Mouse (Mus musculus) heart, embryonic 15.5 days (tissue): ENCODE measurements at regions not wholly inside any gene's neighbourhood (a gene's known extent, or its start where the extent isn't known, plus 50 kb on each side); places are given as distances from the start of the nearest gene placed in this dataset.

Experiments used
- ATAC-seq: fragments of 200-750 bp; cut with Nextera tagmentation; replicated peaks from 2 replicates; pipeline ENCODE4 v1.8.0; 2017; ENCODE audit warnings: low read depth, moderate TSS enrichment; ENCODE audit not compliant: insufficient number of reproducible peaks, insufficient read depth, low FRiP score
- H3K27ac ChIP-seq: fragments of 300-500 bp; sonication (generic); 2 replicates; pipeline ENCODE4 v1.5.1; 2015; ENCODE audit warnings: mild to moderate bottlenecking, inconsistent platforms
- H3K27me3 ChIP-seq: fragments of 300-500 bp; sonication (generic); 2 replicates; pipeline ENCODE4 v1.6.1; 2015; ENCODE audit warnings: inconsistent platforms
- H3K36me3 ChIP-seq: fragments of 300-500 bp; sonication (generic); 2 replicates; pipeline ENCODE4 v1.6.1; 2015; ENCODE audit warnings: mild to moderate bottlenecking, inconsistent platforms
- H3K4me1 ChIP-seq: fragments of 300-500 bp; sonication (generic); replicated peaks from 2 replicates; pipeline ENCODE4 v1.6.1; 2015; ENCODE audit warnings: inconsistent platforms
- H3K4me2 ChIP-seq: fragments of 300-500 bp; sonication (generic); 2 replicates; pipeline ENCODE4 v1.6.1; 2015; ENCODE audit warnings: inconsistent platforms, mild to moderate bottlenecking, moderate library complexity
- H3K4me3 ChIP-seq: fragments of 300-500 bp; sonication (generic); 2 replicates; pipeline ENCODE4 v1.5.1; 2015; ENCODE audit warnings: mild to moderate bottlenecking, inconsistent platforms
- H3K9ac ChIP-seq: fragments of 300-500 bp; sonication (generic); 2 replicates; pipeline ENCODE4 v1.6.1; 2015; ENCODE audit warnings: mild to moderate bottlenecking, inconsistent platforms
- H3K9me3 ChIP-seq: fragments of 300-500 bp; sonication (generic); replicated peaks from 2 replicates; pipeline ENCODE4 v1.6.1; 2016; ENCODE audit warnings: inconsistent platforms
- WGBS: fragments of 180-500 bp; shearing (Covaris S2); methylation state at CpG from one replicate; pipeline ENCODE4 v1.1.7; 2015; ENCODE audit warnings: mixed read lengths; 5-methylcytosine and 5-hydroxymethylcytosine counted together

GRCm38 (mm10) chr2:159708141-159708540 lies 625.8 kb downstream of the Gm826 start:
- no peak overlapping the region for H3K4me2 ChIP-seq
- no peaks in the 10 kb centered on the region for H3K4me1 ChIP-seq
- no peak overlapping the region for H3K4me3 ChIP-seq
- WGBS = 70% methylated on average over 2 of the region's 2 CpGs
- H3K9ac ChIP-seq = no peak overlapping the region
- H3K36me3 ChIP-seq = no peaks in the 10 kb centered on the region
- H3K27ac ChIP-seq = no peak overlapping the region
- 0 out of 2 replicates have a peak, but pooled peaks have one; percentile 39 for ATAC-seq
- H3K27me3 ChIP-seq = no peaks in the 10 kb centered on the region
- H3K9me3 ChIP-seq = no peaks in the 10 kb centered on the region

- Histone ChIP-seq H3K4me2 (no peak overlapping the region), H3K36me3 (no peaks in the 10 kb centered on the region), H3K4me3 (no peak overlapping the region), H3K9ac (no peak overlapping the region), H3K27ac (no peak overlapping the region), H3K9me3 (no peaks in the 10 kb centered on the region), H3K27me3 (no peaks in the 10 kb centered on the region), H3K4me1 (no peaks in the 10 kb centered on the region)
- ATAC-seq = no peak
- 55% methylated on average over 3 of the region's 3 CpGs for WGBS
These were observed 619.3 kb downstream of the Gm826 start for GRCm38 (mm10) chr2:159714633-159715032.

- Histone ChIP-seq H3K4me2 (no peak overlapping the region), H3K27ac (no peak overlapping the region), H3K27me3 (no peaks in the 10 kb centered on the region), H3K4me1 (no peaks in the 10 kb centered on the region), H3K36me3 (no peaks in the 10 kb centered on the region), H3K9ac (no peak overlapping the region), H3K4me3 (no peak overlapping the region), H3K9me3 (no peaks in the 10 kb centered on the region)
- no peak for ATAC-seq
- 48% methylated on average over 2 of the region's 2 CpGs for WGBS
These were observed 615.2 kb downstream of the Gm826 start for GRCm38 (mm10) chr2:159718738-159719137.

- no peak overlapping the region for H3K4me3 ChIP-seq
- WGBS = 51% methylated on average over 7 of the region's 7 CpGs
- no peaks in the 10 kb centered on the region for H3K36me3 ChIP-seq
- no peak overlapping the region for H3K27ac ChIP-seq
- no peak overlapping the region for H3K9ac ChIP-seq
- H3K4me2 ChIP-seq = no peak overlapping the region
- H3K27me3 ChIP-seq = no peaks in the 10 kb centered on the region
- H3K9me3 ChIP-seq = no peaks in the 10 kb centered on the region
- ATAC-seq = no peak
- peaks cover 18% of the 10 kb centered on the region for H3K4me1 ChIP-seq
These were observed 608.5 kb downstream of the Gm826 start for GRCm38 (mm10) chr2:159725158-159726076.

- no peak overlapping the region for H3K4me3 ChIP-seq
- 29% methylated on average over 3 of the region's 3 CpGs for WGBS
- no peaks in the 10 kb centered on the region for H3K36me3 ChIP-seq
- H3K9me3 ChIP-seq = no peaks in the 10 kb centered on the region
- peak; percentile 83 for ATAC-seq
- peaks cover 34% of the 10 kb centered on the region for H3K4me1 ChIP-seq
- no peak overlapping the region for H3K4me2 ChIP-seq
- H3K27me3 ChIP-seq = no peaks in the 10 kb centered on the region
- H3K9ac ChIP-seq = no peak overlapping the region
- H3K27ac ChIP-seq = 0 out of 2 replicates have a peak overlapping the region, but pooled peaks have one; percentile 38
These were observed 604.7 kb downstream of the Gm826 start for GRCm38 (mm10) chr2:159729301-159729700.

- Histone ChIP-seq H3K9ac (no peak overlapping the region), H3K4me1 (peaks cover 34% of the 10 kb centered on the region), H3K36me3 (no peaks in the 10 kb centered on the region), H3K27me3 (no peaks in the 10 kb centered on the region), H3K27ac (peak overlapping the region; percentile 33), H3K4me3 (no peak overlapping the region), H3K4me2 (no peak overlapping the region), H3K9me3 (no peaks in the 10 kb centered on the region)
- 63% methylated on average over 8 of the region's 8 CpGs for WGBS
- ATAC-seq = no peak
These were observed 603.7 kb downstream of the Gm826 start for GRCm38 (mm10) chr2:159730221-159730620.

GRCm38 (mm10) chr2:159731305-159731704 lies 602.7 kb downstream of the Gm826 start:
- H3K9ac ChIP-seq = no peak overlapping the region
- no peaks in the 10 kb centered on the region for H3K9me3 ChIP-seq
- ATAC-seq = no peak
- no peaks in the 10 kb centered on the region for H3K36me3 ChIP-seq
- H3K27ac ChIP-seq = no peak overlapping the region
- H3K27me3 ChIP-seq = no peaks in the 10 kb centered on the region
- no peak overlapping the region for H3K4me3 ChIP-seq
- H3K4me2 ChIP-seq = no peak overlapping the region
- H3K4me1 ChIP-seq = peaks cover 34% of the 10 kb centered on the region

GRCm38 (mm10) chr2:159732413-159732812 lies 601.5 kb downstream of the Gm826 start:
- no peaks in the 10 kb centered on the region for H3K27me3 ChIP-seq
- H3K36me3 ChIP-seq = no peaks in the 10 kb centered on the region
- H3K9ac ChIP-seq = 0 out of 2 replicates have a peak overlapping the region, but pooled peaks have one; percentile 23
- peak; percentile 78; the same call in 1 of the 2 replicates for ATAC-seq
- H3K4me1 ChIP-seq = peaks cover 34% of the 10 kb centered on the region
- H3K27ac ChIP-seq = peak overlapping the region; percentile 80
- no peak overlapping the region for H3K4me3 ChIP-seq
- H3K4me2 ChIP-seq = no peak overlapping the region
- H3K9me3 ChIP-seq = no peaks in the 10 kb centered on the region
- WGBS = 4% methylated on average over 3 of the region's 3 CpGs

GRCm38 (mm10) chr2:159734576-159734975 lies 599.4 kb downstream of the Gm826 start:
- no peak overlapping the region for H3K4me3 ChIP-seq
- no peak overlapping the region for H3K9ac ChIP-seq
- H3K4me2 ChIP-seq = no peak overlapping the region
- H3K4me1 ChIP-seq = peaks cover 24% of the 10 kb centered on the region
- H3K9me3 ChIP-seq = no peaks in the 10 kb centered on the region
- H3K27ac ChIP-seq = no peak overlapping the region
- no peaks in the 10 kb centered on the region for H3K27me3 ChIP-seq
- H3K36me3 ChIP-seq = no peaks in the 10 kb centered on the region
- no peak for ATAC-seq
- WGBS = 76% methylated on average over 5 of the region's 5 CpGs

GRCm38 (mm10) chr2:159755541-159756011 lies 578.4 kb downstream of the Gm826 start:
- Histone ChIP-seq H3K4me1 (no peaks in the 10 kb centered on the region), H3K4me2 (no peak overlapping the region), H3K4me3 (no peak overlapping the region), H3K36me3 (no peaks in the 10 kb centered on the region), H3K27ac (no peak overlapping the region), H3K27me3 (no peaks in the 10 kb centered on the region), H3K9ac (no peak overlapping the region), H3K9me3 (no peaks in the 10 kb centered on the region)
- 67% methylated on average over 7 of the region's 7 CpGs for WGBS
- ATAC-seq = no peak

- no peak overlapping the region for H3K4me3 ChIP-seq
- H3K4me2 ChIP-seq = no peak overlapping the region
- no peak for ATAC-seq
- H3K27me3 ChIP-seq = no peaks in the 10 kb centered on the region
- no peak overlapping the region for H3K9ac ChIP-seq
- H3K4me1 ChIP-seq = no peaks in the 10 kb centered on the region
- H3K27ac ChIP-seq = no peak overlapping the region
- no peaks in the 10 kb centered on the region for H3K36me3 ChIP-seq
- WGBS = 78% methylated on average over 6 of the region's 6 CpGs
- no peaks in the 10 kb centered on the region for H3K9me3 ChIP-seq
These were observed 573.2 kb downstream of the Gm826 start for GRCm38 (mm10) chr2:159760806-159761205.

GRCm38 (mm10) chr2:159763115-159763514 lies 570.8 kb downstream of the Gm826 start:
- no peaks in the 10 kb centered on the region for H3K27me3 ChIP-seq
- WGBS = 39% methylated on average over 6 of the region's 6 CpGs
- no peak overlapping the region for H3K4me2 ChIP-seq
- H3K9me3 ChIP-seq = no peaks in the 10 kb centered on the region
- no peak overlapping the region for H3K27ac ChIP-seq
- no peaks in the 10 kb centered on the region for H3K36me3 ChIP-seq
- no peak overlapping the region for H3K9ac ChIP-seq
- no peaks in the 10 kb centered on the region for H3K4me1 ChIP-seq
- no peak for ATAC-seq
- no peak overlapping the region for H3K4me3 ChIP-seq
